Mouse (Mus musculus) limb, embryonic 13.5 days (tissue): ENCODE measurements around the gene Efcab7. TPM values are rescaled to one million over a fixed set of nuclear protein-coding genes. Genes with fewer than 3 reads are reported as not detected.

Experiments used
- ATAC-seq: fragments of 200-750 bp; cut with Nextera tagmentation; 2 replicates; pipeline ENCODE4 v1.8.0; 2017; ENCODE audit warnings: low read depth, moderate number of reproducible peaks, moderate TSS enrichment; ENCODE audit not compliant: low FRiP score
- H3K27ac ChIP-seq: fragments of 300-500 bp; sonication (generic); 2 replicates; pipeline ENCODE4 v1.5.1; 2015; ENCODE audit warnings: inconsistent platforms, mild to moderate bottlenecking, moderate library complexity
- H3K27me3 ChIP-seq: fragments of 300-500 bp; sonication (generic); 2 replicates; pipeline ENCODE4 v1.6.1; 2015; ENCODE audit warnings: mild to moderate bottlenecking, inconsistent platforms
- H3K36me3 ChIP-seq: fragments of 300-500 bp; sonication (generic); 2 replicates; pipeline ENCODE4 v1.6.1; 2015; ENCODE audit warnings: inconsistent platforms, mild to moderate bottlenecking, moderate library complexity
- H3K4me1 ChIP-seq: fragments of 300-500 bp; sonication (generic); 2 replicates; pipeline ENCODE4 v1.6.1; 2015; ENCODE audit warnings: inconsistent platforms
- H3K4me2 ChIP-seq: fragments of 300-500 bp; sonication (generic); replicated peaks from 2 replicates; pipeline ENCODE4 v1.6.1; 2015; ENCODE audit warnings: inconsistent platforms, mild to moderate bottlenecking, moderate library complexity
- H3K4me3 ChIP-seq: fragments of 300-500 bp; sonication (generic); 2 replicates; pipeline ENCODE4 v1.5.1; 2015; ENCODE audit warnings: moderate library complexity, mild to moderate bottlenecking, inconsistent platforms
- H3K9ac ChIP-seq: fragments of 300-500 bp; sonication (generic); 2 replicates; pipeline ENCODE4 v1.6.1; 2015; ENCODE audit warnings: mild to moderate bottlenecking, inconsistent platforms
- H3K9me3 ChIP-seq: fragments of 300-500 bp; sonication (generic); 2 replicates; pipeline ENCODE4 v1.6.1; 2016; ENCODE audit warnings: inconsistent platforms
- WGBS: fragments of 180-500 bp; shearing (Covaris S2); methylation state at CpG from one replicate; pipeline ENCODE4 v1.1.7; 2015; 5-methylcytosine and 5-hydroxymethylcytosine counted together
- polyA plus RNA-seq: library from polyadenylated mRNA; unstranded; fragments of >200 nt; fragmentation: Nextera tagmentation; extraction: Ambion mirVana; gene quantifications from 2 replicates; pipeline ENCODE4 v1.2.1, GENCODE M21; 2015

Gene Efcab7
- 24.3 and 24.8 TPM in 2 replicates for polyA plus RNA-seq

DNA sequence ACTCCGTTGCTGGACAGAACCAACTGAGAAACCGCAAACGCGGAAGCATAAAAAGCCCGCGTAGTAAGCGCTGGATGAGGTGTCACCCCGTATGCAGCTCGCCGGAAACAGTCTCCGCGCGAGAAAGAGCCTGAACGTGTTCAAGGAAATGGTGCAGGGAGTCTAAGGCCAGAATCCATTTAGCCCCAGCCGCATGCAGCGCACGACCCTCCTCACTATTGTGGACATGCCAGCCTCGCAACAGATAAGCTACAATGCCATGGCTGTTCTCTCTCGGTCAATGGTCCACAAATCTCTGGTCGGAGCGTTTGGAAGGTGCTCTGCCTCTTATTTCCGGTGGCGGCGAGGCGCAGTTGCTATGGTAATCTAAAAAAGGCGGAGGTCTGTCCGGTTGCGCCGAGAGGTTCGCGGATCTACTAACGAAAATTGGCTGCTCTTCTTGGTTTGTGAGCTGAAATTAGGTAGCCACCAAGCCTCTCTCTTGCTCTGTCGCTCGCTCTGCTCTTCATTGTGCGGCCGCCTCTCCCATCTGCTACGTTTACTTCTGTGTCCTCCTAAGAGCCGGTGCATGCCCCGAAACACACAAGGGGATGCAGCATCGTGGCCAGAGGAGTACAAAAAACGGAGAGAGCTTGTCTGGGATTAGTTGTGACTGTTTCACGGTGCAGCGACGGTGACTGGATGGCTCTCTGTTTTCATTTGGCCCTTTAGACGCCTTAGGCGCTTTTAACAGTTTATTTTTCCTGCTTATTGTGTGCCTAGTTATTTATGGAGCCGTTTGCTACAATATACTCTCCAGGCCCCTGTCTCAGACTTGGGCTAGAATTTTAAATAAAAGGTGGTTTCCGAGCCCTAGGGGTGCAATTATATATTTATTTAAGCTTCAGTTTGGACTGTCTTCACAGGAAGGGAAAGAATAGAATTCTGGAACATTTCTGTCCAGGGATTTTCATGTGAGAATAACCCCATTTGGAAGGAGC lies at the start of gene Efcab7:
TSS of gene Efcab7 (plus strand) at position 105 of the 980 bp plus-strand sequence.
- peaks cover 4% of the 10 kb centered on the region; the same call in 1 of the 2 replicates for H3K36me3 ChIP-seq
- no peaks in the 10 kb centered on the region for H3K27me3 ChIP-seq
- peak within 1 kb of the TSS; percentile 69 for H3K4me3 ChIP-seq
- peak; percentile 85 for ATAC-seq
- peaks cover 8% of the 10 kb centered on the region; the same call in 1 of the 2 replicates for H3K4me1 ChIP-seq
- H3K27ac ChIP-seq, result peak within 1 kb of the TSS; percentile 80
- peak within 1 kb of the TSS; percentile 74 for H3K9ac ChIP-seq
- WGBS, result under 1% methylated on average over 48 of the region's 48 CpGs
- no peaks in the 10 kb centered on the region for H3K9me3 ChIP-seq
- peak within 1 kb of the TSS; percentile 62 for H3K4me2 ChIP-seq

DNA sequence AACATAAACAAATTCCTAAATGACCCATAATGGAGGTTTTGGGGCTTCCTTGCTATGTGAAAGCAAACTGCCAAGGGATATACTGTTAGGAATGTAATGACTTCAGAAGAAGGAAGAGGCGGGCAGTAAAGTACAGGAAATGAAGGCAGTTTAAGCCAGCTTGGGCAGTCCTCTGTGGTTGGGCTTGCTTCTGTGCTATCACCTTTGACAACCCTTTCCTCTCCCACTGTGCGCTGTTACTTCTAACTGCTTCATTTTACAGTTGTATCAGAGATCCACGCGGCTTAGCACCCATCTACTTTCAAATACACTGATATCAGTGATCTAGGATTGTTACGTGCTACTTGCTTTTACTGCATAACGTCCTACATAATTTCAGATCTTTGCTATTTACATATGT lies 36.6 kb upstream of the Efcab7 start:
- H3K36me3 ChIP-seq, result peaks cover 7% of the 10 kb centered on the region
- WGBS, result 82% methylated on average over 6 of the region's 6 CpGs
- no peak overlapping the region for H3K4me3 ChIP-seq
- no peak overlapping the region for H3K4me2 ChIP-seq
- ATAC-seq, result no peak
- H3K9me3 ChIP-seq, result 0 out of 2 replicates have a peak, but pooled peaks cover 4% of the 10 kb centered on the region
- no peak overlapping the region for H3K9ac ChIP-seq
- H3K4me1 ChIP-seq, result no peaks in the 10 kb centered on the region
- no peak overlapping the region for H3K27ac ChIP-seq
- no peaks in the 10 kb centered on the region for H3K27me3 ChIP-seq

DNA sequence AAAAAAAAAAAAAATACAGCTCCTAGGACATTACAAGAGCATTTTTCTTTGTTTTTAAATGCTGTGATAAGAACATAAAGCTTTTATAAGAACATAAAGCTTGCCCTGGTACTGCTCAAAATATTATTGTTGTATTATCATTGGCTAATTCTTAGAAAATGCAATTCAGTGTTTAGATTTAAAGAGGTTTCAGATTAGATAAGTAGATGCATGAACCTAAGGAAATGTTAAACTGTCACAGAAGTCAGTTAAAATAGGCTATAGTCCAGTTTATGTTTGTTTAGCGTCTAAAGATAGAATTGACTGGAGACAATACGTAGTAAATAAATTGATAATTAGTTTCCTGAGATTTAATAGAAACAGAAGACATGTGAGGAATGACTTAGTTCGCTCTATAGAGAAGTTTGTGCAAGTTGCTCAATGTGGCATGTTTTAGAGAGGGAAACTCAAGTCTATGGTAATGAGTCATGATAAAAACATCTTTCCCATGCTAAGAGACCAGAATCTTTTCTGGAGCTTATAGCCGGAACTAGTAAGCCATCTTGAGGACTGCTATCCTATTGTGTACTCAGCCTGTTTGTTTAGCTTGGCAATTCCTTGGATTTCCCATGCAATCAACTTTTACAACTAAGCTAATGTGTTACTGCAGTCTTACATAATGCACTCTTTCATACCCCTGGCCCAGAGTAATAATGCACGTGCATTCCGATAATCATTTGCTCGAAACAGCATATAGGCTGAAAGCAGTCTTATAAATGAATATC lies 12.1 kb upstream of the Efcab7 start:
- H3K4me2 ChIP-seq, result no peak overlapping the region
- no peak for ATAC-seq
- H3K9me3 ChIP-seq, result no peaks in the 10 kb centered on the region
- H3K27ac ChIP-seq, result no peak overlapping the region
- no peaks in the 10 kb centered on the region for H3K36me3 ChIP-seq
- no peaks in the 10 kb centered on the region for H3K27me3 ChIP-seq
- no peak overlapping the region for H3K4me3 ChIP-seq
- WGBS, result 81% methylated on average over 7 of the region's 7 CpGs
- no peak overlapping the region for H3K9ac ChIP-seq
- no peaks in the 10 kb centered on the region for H3K4me1 ChIP-seq

DNA sequence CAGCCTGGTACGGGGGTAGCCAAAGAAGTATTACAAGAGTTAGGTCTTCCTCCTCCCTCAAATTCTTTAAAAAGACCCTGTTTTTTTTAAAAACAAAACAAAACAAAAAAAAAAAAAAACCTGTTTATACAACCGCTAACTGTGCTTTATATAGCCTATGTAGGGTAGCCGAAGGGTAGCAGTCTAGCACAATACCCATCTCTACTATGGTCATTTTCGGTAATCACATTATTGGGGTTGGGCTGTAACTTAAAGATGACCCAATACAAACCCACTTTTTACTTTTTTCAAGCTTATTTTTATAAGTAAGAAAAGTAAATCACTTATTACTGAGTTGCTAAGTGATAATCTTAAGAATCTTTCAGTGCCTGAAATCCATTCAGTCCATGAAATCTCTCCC lies 661 bp upstream of the Efcab7 start:
- peaks cover 4% of the 10 kb centered on the region; the same call in 1 of the 2 replicates for H3K36me3 ChIP-seq
- H3K4me2 ChIP-seq, result peak overlapping the region; percentile 62
- H3K9me3 ChIP-seq, result no peaks in the 10 kb centered on the region
- no peaks in the 10 kb centered on the region for H3K27me3 ChIP-seq
- peak overlapping the region; percentile 69 for H3K4me3 ChIP-seq
- peaks cover 8% of the 10 kb centered on the region; the same call in 1 of the 2 replicates for H3K4me1 ChIP-seq
- no peak overlapping the region for H3K27ac ChIP-seq
- H3K9ac ChIP-seq, result no peak overlapping the region
- WGBS, result 64% methylated on average over 4 of the region's 4 CpGs
- no peak for ATAC-seq

DNA sequence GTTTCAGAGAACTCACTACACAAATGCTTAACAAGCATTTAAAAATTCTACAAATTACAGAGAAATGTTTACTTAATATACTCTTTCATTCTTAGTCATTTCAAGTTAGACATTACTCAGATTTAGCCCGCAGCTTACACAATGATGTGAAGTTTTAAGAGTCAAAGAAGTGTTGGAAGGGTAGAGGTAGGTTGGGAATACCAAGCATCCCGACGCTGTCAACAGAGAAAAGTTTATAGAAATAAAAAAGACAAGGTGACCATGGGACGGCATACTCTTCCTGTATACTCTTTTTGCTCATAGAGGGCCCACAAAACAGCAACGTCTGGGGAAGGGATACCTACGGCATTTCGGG lies 282 bp upstream of the Efcab7 start:
- Histone ChIP-seq H3K27ac (peak overlapping the region; percentile 80), H3K4me3 (peak overlapping the region; percentile 69), H3K4me1 (peaks cover 8% of the 10 kb centered on the region; the same call in 1 of the 2 replicates), H3K9ac (peak overlapping the region; percentile 74), H3K4me2 (peak overlapping the region; percentile 62), H3K9me3 (no peaks in the 10 kb centered on the region), H3K27me3 (no peaks in the 10 kb centered on the region), H3K36me3 (peaks cover 4% of the 10 kb centered on the region; the same call in 1 of the 2 replicates)
- 0% methylated on average over 7 of the region's 7 CpGs for WGBS
- ATAC-seq, result peak; percentile 25; the same call in 1 of the 2 replicates

DNA sequence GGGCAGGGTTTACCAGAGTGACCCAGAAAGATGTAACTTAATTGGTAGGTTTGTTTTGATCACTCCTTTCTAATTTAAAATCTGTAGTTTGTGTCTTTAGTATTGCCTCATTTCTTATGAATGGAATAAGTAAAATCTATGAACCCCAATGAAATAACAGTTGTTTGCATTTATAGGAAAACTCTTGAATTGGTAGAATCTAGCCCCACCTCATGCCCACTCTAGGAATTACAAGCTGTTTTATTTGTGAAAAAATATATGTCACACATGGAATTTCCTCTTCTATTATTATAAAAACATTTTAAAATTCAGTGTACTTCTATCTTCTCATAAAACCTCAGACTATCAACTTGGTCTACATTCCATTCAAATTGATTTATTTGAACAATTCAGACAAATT lies 52.9 kb downstream of the Efcab7 start:
- Histone ChIP-seq H3K4me3 (no peak overlapping the region), H3K9ac (no peak overlapping the region), H3K36me3 (0 out of 2 replicates have a peak, but pooled peaks cover 3% of the 10 kb centered on the region), H3K27ac (no peak overlapping the region), H3K9me3 (no peaks in the 10 kb centered on the region), H3K27me3 (no peaks in the 10 kb centered on the region), H3K4me2 (no peak overlapping the region), H3K4me1 (0 out of 2 replicates have a peak, but pooled peaks cover 3% of the 10 kb centered on the region)
- ATAC-seq, result no peak

DNA sequence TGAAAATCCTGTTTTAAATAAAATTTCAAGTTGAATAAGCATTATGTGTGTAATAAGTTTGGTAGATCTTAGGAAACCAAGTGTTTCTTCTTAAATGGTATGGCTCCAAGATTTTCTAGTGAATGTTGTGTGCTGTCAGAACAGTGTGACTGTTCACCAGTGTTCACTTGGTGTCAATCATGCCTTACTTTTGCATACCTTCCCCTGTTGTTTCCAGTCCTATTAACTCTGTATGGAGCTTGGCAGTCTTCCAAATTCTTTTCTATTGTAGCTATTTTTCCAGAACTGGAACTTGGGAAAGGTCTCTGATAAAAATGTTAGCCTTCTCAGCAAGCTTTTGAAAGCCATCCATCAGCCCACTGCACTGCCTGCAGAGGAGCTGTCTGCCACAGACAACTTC lies 53.4 kb downstream of the Efcab7 start:
- no peak overlapping the region for H3K27ac ChIP-seq
- H3K4me1 ChIP-seq, result 0 out of 2 replicates have a peak, but pooled peaks cover 3% of the 10 kb centered on the region
- H3K27me3 ChIP-seq, result no peaks in the 10 kb centered on the region
- H3K4me3 ChIP-seq, result no peak overlapping the region
- 0 out of 2 replicates have a peak, but pooled peaks cover 3% of the 10 kb centered on the region for H3K36me3 ChIP-seq
- no peak overlapping the region for H3K4me2 ChIP-seq
- H3K9me3 ChIP-seq, result no peaks in the 10 kb centered on the region
- no peak overlapping the region for H3K9ac ChIP-seq
- no peak for ATAC-seq

DNA sequence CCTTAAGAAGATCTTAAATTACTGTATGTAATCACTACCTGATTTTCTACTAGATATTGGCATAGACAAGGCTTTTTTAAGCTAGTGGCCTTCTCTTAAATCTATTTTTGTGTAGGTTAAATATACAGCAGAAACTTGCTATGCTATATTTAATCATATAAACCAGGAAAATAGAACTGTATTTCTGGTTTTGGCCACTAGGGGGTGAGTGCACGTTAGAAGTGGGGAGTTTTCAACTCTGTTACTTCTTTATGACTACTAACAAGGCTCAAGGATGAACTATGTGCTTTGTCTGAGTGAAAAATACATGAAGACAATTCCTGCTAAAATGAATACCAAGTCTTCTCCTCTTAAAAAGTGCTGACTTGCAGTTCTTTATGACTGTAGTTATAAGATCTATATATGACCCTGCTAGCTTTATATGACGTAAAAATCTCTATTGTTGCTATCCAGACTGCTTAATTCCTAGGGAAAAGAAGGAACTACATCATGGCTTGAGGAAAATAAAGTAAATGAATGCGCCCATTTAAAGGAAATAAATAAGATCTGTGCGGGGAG lies 85.0 kb downstream of the Efcab7 start:
- no peak overlapping the region for H3K27ac ChIP-seq
- no peak overlapping the region for H3K9ac ChIP-seq
- H3K36me3 ChIP-seq, result no peaks in the 10 kb centered on the region
- 68% methylated on average over 4 of the region's 4 CpGs for WGBS
- no peak for ATAC-seq
- no peaks in the 10 kb centered on the region for H3K9me3 ChIP-seq
- no peak overlapping the region for H3K4me2 ChIP-seq
- no peak overlapping the region for H3K4me3 ChIP-seq
- no peaks in the 10 kb centered on the region for H3K4me1 ChIP-seq
- no peaks in the 10 kb centered on the region for H3K27me3 ChIP-seq

DNA sequence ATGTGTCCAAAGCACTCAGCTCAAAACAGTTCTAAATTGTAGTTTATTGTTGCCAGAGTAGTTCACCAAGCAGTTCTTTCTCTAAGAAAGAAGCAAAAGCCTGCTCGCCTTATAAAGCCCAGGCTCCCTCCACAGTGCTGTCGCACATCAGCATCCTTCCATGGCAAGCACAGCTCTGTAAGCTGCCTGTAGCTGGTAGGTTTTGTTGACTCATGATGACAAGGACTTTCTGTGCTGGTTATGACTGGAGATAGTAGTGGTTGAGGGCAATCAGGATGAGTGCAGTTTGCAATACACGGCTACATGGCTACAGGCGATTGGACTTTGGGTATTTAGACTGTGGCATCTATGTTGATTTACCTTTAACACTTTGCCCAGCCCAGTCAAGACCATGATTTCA lies 97.4 kb downstream of the Efcab7 start:
- Histone ChIP-seq H3K9me3 (no peaks in the 10 kb centered on the region), H3K4me3 (no peak overlapping the region), H3K27ac (no peak overlapping the region), H3K27me3 (peaks cover 2% of the 10 kb centered on the region; the same call in 1 of the 2 replicates), H3K9ac (no peak overlapping the region), H3K36me3 (no peaks in the 10 kb centered on the region), H3K4me1 (peaks cover 23% of the 10 kb centered on the region), H3K4me2 (no peak overlapping the region)
- 85% methylated on average over 4 of the region's 4 CpGs for WGBS
- no peak for ATAC-seq

DNA sequence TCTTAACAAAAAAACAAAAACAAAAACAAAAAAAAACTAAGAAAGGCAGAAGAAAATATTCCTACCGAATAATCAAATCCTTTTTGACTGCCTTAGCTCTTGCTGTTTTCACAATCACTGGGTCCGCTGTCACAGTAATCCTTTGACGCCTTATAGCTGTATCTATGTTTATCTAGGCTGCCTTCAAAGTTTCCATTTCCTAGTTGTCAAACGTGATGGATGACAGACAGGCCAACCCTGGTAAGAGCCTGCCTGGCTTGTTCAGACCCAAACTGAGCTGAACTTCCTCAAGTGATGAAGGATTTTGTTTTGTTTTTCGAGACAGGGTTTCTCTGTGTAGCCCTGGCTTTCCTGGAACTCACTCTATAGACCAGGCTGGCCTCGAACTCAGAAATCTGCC lies 99.5 kb downstream of the Efcab7 start:
- peak overlapping the region; percentile 95; the same call in 1 of the 2 replicates for H3K4me2 ChIP-seq
- no peak overlapping the region for H3K4me3 ChIP-seq
- no peak for ATAC-seq
- 77% methylated on average over 6 of the region's 6 CpGs for WGBS
- H3K9me3 ChIP-seq, result no peaks in the 10 kb centered on the region
- H3K27me3 ChIP-seq, result peaks cover 3% of the 10 kb centered on the region; the same call in 1 of the 2 replicates
- H3K4me1 ChIP-seq, result peaks cover 28% of the 10 kb centered on the region
- H3K27ac ChIP-seq, result no peak overlapping the region
- no peak overlapping the region for H3K9ac ChIP-seq
- H3K36me3 ChIP-seq, result no peaks in the 10 kb centered on the region

DNA sequence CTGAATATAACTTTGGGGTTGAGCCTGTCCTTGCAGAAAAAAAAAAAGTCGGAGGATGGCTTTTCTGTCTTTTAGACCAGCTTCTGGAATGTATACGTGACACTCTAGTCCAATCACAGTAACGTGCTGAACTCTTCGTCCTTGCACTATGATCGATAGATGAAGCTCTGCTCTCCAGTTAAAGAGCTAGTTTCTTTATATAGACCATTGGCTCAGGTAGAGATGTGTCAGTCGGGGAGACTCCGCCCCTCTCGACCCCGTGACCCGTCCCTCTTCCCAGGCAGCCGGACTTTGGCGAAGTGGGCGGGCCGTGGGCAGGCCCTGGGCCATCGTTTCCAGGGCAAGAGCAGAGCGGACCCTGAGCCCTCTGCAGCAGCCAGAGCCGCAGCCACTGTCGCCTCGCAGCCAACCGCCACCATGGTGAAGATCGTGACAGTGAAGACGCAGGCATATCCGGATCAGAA lies 100.2 kb downstream of the Efcab7 start, which contains the start of gene Pgm1:
TSS of gene Pgm1 (plus strand) at position 266 of the 464 bp plus-strand sequence.
- Histone ChIP-seq H3K4me3 (peak within 1 kb of the TSS; percentile 61), H3K9me3 (no peaks in the 10 kb centered on the region), H3K4me1 (peaks cover 28% of the 10 kb centered on the region), H3K27ac (peak within 1 kb of the TSS; percentile 88), H3K36me3 (no peaks in the 10 kb centered on the region), H3K9ac (peak within 1 kb of the TSS; percentile 80), H3K27me3 (peaks cover 3% of the 10 kb centered on the region; the same call in 1 of the 2 replicates), H3K4me2 (peak within 1 kb of the TSS; percentile 95)
- 4% methylated on average over 23 of the region's 23 CpGs for WGBS
- peak; percentile 82 for ATAC-seq
